Mouse (Mus musculus) kidney, postnatal 36 days (tissue): Measurements from ENCODE around the gene Nrap.
A peak's percentile ranks its signal among the peaks of the same experiment; 100 is the strongest.

Source experiments
- DNase-seq, 2 experiments: peaks; one replicate each; pipeline ENCODE4 v3.0.0; 2021 to 2022; ENCODE audit warnings: mixed read lengths in 2 of 2

Gene Nrap

DNA sequence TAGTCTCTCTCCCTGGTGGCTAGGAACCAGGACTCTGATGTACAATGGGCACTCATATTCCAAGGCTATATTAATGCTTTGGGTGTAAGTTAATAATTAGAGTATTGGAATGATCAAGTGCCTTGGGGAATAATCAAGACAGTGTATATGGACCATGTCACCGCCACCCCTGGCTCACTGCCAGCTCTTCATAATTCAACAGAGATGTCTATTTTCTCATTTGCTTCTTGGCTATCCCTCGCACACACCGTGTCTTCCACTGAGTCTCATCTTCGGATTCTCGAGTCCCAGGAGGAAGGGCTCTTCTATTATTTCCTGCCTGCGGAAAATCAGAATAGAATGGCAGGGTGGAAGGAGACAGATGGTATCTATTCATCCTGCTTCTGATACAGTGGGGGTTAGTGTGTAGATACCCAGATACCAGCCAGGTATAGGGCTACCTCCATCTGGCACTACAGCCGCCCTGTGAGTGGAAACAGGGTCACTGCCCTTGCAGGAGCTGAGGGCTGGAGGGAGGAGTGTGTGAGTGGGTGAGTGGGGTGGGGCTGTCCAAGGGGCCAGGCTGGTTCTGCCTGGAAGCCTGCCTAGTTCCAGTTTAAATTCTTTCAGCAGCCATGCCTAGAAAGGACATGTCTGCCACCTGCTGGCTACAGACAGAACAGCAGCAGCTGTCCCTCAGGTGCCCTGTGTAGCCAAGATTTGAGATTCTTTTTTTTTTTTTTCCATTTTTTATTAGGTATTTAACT lies 95.0 kb downstream of the Nrap start:
- DNase-seq: peak; percentile 89 to 92

DNA sequence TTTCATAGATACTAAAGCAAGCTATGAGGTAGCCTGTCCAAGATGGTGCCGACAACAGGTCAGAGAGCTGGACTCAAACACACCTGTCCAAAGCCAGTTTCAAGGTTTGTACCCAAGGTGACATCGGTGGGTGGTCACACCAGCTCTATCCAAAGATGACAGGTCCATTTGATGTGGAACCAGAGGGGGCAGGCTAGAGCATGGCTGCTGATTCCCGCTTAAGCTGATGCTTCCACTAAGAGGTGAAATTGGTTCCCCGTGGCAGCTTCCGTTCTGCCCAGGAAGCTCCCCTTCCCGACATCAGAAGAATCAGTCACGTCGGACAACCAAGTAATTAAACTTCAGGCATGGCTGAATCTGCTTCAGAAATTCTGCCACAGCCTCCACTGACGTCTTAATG lies 97.5 kb downstream of the Nrap start:
- peak in 1 of 2 experiments; percentile 31 for DNase-seq

DNA sequence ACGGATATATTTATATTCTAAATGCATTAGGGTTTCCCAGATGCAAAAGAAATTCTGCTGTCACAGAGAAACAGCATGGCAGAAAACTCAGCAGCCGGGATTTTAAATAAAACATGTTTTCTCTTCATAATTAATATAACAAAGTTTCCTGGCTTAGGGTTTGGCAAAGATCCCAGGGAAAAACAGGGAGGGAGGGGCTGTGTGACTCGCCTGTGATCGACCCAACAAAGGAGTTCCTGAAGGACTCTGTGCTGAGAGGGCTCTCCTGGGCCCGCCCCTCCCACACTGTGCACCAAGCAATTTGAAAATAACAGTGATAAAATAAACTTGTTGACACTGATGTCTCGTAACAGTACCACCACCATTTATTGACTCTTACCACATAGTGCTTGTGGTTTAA lies 97.9 kb downstream of the Nrap start:
- DNase-seq: peak; percentile 26 to 54

DNA sequence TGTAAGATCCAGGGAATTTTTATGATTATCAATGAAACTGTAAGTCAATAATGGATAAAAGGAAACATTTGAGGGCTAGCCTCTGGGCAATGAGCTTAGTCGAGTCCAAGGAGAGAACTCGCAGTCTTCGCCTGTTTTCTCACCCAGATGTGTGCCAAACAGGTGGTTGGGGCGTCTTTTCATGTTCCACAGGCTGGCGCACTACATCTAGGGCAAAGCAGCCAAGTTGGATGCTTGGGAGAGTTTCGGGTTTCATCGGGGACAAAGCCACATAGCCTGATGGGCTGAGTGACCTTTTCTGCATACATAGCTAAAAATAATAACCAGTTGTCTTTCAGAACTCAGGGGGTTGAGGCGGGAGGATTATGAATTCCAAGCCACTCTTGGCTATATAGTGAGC lies 100.2 kb downstream of the Nrap start:
- DNase-seq: no peak

DNA sequence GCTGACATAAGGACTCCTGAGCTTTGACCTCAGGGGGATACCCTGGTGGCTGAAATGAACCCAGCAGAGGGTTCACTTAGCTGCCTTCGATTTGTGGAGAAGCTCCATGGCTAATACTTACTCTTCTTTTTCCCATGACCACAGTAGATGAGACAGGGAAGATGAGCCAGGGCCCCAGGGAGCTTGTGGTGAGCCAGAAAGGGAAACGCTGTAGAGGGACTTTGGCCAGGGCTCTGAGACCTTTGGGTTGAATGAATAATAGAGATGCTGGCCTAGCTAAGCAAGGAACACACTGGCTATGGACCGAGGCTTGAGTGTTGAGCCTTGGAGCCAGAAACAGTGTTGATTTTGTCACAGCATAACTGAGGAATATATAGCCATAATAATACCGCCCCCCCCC lies 101.4 kb downstream of the Nrap start:
- DNase-seq: peak; percentile 55 to 64

DNA sequence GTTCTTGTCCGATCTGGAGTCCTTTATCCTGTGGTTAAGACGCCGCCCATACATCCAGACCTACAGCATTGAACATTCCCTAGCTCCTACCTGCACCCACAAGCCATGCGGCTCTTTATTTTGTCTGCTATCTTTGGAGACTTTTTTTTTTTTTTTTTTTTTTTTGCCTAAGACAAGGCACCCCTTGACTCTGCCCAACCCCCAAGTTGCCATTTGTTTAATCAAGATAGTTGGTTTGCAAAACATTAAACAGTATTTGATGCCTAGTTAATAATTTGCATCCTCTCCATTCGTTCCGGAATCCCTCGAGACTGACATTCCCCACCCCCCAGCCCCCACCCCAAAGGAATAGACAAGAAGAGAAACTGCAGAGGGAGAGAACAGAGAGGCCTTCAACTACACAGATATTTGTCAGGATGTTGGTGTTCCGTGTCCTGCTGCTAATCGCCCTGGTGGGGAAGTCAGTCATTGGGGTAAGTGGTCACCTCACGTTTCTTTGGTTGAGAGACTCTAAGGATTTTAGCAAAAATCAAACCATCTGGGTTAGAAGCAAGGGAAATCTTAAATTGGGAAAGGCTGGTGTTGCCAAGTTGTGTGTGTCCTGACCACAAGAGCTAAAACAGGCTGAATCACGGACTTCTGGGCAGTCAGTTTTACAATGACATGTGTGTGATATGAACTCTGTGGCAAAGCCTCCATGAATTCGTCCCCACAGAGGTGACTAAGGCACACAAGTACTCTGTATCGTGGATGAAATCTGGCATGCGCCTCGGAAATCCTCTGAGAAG lies 102.1 kb downstream of the Nrap start:
- DNase-seq: peak; percentile 38 to 54

DNA sequence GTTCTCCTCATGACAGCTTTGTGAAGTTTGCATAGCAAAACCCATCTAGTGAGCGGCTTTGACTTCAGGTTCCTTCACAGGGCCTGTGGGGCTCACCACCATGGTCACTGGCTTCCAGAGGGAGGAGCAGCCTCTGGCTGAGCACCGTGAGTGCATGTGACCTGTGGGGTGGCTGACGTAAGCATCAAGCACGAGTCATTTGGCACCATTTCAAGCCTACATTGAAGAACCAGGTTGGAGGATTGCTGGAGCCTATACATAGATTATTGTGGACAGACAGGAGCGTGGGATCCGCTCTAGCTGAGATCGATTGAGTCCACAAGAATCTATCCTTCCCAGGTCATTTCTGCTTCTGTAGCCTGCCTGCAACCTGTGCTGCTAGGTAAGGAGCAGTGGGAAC lies 103.0 kb downstream of the Nrap start, which contains the start of gene Habp2:
Gene Habp2 (plus strand): TSS at position 272 of the 400 bp plus-strand sequence.
- peak; percentile 48 to 58 for DNase-seq

DNA sequence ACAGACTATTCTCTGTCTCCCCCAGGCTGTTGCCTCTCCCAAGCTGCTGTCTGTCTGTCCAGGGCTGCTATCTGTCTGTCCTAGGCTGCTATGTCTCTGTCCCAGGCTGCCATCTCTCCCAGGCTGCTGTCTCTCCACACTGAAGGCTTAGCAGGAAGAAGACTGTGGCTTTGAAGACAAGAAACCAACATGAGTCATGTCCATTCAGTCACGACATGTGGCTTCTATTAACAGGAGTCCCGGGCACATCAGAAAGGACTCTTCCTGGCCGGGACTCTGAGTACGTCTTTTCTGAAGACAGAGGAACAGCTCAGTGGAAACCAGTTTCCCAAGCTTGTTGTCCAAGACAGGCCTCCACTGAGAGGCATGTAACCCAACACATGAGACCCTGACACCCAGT lies 104.6 kb downstream of the Nrap start:
- DNase-seq: no peak

DNA sequence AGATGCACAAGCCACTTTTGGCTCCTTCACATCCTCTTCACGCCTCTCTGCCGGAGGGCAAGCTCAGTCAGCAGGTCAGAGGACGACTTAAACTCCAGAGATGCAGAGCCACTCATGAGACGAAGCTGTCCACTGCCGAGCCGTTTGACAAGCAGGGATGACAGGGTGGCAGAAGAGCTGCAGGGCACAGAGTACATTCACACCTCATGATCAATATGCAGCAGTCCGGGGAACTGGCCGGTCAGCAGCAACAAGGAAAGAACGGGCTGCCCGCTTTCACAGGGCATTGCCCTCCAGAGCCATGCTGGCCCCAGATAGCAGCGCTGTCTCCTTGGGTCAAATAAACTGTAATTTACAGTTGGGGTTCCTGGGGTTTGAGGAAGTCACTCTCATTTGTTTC lies 111.5 kb downstream of the Nrap start:
- no peak for DNase-seq

DNA sequence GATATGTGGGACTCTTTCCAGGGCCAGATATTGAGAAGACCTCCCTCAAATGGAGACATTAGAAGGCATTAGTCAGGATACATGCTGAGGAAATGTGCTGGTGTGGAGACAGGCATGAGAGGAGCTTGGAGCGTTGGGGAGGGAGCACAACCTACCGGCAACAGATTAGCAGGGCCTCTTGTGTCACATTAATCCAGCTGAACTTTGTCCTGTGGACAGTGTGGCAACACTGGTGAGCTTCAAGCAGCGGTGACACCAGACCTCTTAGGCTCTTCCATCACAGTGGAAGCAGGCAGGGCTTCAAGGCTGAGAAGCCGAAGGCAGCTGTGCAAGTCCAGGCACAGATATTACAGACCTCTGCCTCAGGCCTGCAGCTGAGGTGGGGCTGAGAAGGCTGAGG lies 111.9 kb downstream of the Nrap start:
- DNase-seq: no peak

DNA sequence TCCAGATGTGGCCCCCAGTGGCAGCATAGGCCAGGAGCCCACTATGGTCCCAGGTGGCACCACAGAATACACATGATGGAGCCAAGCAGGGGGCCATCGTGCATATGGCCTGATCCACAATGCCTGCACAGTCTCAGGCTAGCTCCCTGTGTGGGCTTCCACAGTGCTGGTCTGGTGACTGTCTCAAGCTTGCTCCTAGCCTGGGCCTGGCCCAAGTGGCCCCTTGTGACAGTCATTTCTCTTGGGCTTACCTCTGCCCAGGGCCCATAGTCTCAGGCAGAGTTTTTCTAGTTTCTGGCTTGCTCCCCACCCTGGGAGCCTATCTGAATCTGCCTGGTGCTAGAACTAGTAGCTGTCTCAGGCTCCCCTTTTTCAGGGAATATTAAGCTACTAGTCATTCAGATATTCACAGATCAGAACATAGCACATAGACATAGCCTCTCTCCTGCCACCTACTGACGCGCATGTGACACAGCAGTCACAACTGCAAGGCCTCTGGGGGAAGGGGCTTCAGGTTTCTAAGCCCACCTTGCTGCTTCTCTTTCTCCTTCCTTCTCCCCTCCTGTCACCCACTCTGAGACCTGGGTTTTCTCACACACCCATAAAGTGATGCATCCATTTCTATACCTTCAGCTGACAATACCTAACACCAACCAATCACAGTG lies 112.6 kb downstream of the Nrap start:
- DNase-seq: no peak

DNA sequence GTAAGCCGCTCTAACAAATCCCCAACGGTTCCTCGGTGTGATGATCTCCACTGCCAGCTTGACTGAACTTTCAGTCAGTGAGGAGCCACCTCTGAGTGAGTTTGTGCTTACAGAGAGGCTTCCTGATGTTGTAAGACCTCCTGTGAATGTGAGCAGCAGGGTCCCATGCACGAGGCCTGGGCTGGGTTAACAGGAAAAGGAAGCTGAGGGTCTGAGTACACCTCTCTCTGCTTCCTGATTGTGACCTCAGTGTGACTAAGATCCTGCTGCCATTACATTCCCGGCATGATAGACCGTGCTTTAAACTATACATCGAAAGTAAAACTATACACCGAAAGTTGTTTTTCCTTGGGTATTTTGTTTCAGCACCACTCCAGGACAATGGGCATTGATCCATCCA lies 117.8 kb downstream of the Nrap start:
- DNase-seq: no peak
